Mouse (Mus musculus): ENCODE data around the gene Tnnc2.
A peak's percentile ranks its signal among the peaks of the same experiment; 100 is the strongest.

Gene Tnnc2

DNA sequence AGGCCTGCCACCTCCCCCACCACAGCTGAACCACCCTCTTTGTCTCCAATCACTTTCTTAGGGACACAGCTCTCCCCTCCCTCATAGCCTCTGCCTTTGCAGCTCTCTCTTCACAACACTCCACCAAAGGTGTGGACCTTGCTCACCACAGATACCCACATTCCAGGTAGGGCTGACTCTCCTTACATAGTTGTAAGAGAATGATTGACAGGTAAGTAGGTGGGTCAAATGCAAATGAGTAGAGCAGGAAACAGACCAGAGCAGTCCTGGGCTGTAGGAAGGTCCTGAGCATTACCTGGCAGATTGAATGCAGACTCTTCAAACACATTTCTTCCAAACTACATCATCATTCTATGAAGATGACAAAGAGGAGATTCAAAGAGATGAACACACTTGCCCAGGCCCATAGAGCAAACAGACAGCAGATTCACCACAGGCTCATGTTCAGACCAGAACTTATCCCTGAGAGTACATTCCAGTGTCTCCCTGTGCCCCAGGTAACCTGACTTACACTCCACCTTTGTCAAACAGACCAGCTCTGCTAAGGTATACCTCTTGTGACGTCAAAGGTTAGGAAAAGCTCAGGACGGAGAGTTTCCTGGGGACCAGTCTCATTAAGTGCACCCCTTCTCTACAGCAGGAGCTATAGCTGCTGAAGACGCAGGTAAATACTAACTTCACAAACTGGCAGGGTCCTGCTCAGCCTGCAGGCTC, 42.2 kb downstream of the Tnnc2 start:
- DNase-seq (ENCODE audit: low read depth): no peak

DNA sequence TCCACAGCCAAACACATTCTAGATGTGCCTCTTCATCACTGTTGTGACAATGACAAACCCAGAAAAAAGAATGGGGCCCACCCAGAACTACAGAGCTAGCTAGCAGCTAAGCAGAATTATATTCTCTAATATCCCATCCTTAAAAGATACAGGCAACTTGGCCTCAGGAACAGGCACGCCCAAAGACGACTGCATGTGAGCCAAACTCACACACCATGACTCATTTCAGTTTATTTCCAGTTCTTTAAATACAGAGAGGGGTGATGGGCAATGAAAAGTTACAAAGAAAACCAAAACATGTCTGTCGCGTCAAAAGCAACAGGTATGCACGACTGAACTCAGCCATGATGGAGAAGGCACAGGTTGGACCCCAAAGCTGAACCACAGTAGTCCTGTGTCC, 44.3 kb downstream of the Tnnc2 start:
- DNase-seq (ENCODE audit: low read depth): no peak

DNA sequence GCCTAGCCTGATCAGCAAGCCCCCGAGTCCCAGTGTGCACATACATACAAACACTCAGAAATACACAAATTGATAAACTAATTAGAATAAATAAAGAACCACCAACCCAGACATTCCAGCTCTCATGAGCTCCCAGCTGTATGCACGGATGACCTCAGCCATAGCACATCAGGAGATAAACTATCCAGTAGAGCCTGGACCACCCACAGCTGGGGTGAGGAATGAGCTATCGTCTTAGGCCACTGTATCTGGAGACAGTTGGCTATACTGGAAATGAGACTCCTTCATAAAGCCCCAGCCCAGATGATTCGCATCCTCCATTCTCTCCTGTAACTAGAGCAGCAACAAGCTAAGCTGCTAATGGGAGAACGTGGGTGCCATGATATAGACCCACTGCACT, 44.9 kb downstream of the Tnnc2 start:
- no peak for DNase-seq (ENCODE audit: low read depth)

DNA sequence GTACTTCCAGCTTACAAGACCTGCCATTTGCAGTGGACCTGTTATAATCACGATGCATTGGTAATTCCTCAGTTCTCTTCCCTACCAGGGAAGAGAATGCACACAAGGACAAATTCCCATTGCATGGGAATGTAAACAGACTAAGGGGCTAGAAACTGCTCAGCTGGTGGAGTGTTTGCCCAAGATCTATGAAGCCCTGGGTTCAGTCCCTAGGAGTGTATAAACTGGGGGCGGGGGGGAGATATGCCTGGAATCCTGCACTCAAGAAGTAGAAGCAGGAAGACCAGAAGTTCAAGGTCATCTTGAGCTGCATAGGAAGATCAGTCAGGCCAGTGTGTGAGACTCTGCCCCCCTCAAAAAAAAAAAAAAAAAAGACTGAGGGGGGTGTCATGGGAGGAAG, 46.5 kb downstream of the Tnnc2 start:
- peak; percentile 34 for DNase-seq (ENCODE audit: low read depth)

DNA sequence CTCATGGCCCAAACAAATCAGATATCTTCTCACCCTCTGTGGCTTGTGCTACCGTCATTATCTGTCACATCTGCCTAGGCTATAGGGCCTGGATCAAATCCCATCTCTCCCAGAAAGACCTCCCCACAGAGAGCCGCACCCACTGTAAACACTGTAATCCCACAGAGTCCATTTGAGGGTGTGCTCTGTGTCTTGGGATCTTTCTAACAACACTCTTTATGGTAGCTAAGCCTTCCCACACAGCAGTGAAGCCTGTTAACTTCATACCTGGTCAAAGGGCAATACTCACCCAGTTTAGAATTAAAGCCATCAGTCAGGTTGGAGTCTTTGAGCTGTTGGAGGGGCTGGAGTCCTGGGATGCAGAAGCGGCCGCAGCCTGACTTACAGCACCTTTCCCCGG, 48.0 kb downstream of the Tnnc2 start:
- no peak for DNase-seq (ENCODE audit: low read depth)

Measured in 416B (cell line).